Mouse (Mus musculus) bone marrow macrophage, adult 2 months (primary cell): ENCODE measurements around the gene Ddx39b.

ENCODE experiments used
- CTCF ChIP-seq: IDR thresholded peaks from 2 replicates; pipeline ENCODE4 v1.5.1; 2012; ENCODE audit warnings: low read depth, mild to moderate bottlenecking, low read length, moderate library complexity
- POLR2A ChIP-seq: IDR thresholded peaks from 2 replicates; pipeline ENCODE4 v1.6.1; 2012; ENCODE audit warnings: mild to moderate bottlenecking, low read depth, low read length, borderline replicate concordance

DNA sequence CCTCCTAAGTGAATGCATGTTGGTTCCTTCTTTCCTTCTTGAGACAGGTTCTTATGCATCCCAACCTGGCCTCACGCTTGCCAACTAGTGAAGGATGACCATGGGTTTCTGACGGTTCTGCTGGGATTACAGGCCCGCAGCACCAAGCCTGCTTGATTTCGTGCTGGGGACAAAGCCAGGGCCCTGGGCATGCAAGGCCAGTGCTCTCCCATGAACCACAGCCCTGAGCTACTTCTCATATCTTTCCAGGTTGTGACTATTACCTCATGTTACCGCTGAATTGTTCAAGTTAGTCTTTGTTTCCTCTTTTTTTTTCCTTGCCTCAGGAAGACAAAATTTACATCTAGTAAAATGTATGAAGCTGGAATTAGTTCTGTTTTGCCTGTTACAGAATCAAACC is 48.6 kb upstream of the Ddx39b start:
- no peak for TF ChIP-seq CTCF
- TF ChIP-seq POLR2A: no peak
